Mouse (Mus musculus) heart, embryonic 11.5 days (tissue): Measurements from ENCODE around the gene Gm20518. TPM values are rescaled to one million over a fixed set of nuclear protein-coding genes. Genes with fewer than 3 reads are reported as not detected.

Experiments
- ATAC-seq: fragments of 200-750 bp; cut with Nextera tagmentation; replicated peaks from 2 replicates; pipeline ENCODE4 v1.8.0; 2017; ENCODE audit warnings: moderate library complexity; ENCODE audit not compliant: insufficient number of reproducible peaks, low FRiP score, low TSS enrichment
- H3K27ac ChIP-seq: fragments of 300-500 bp; sonication (generic); 2 replicates; pipeline ENCODE4 v1.5.1; 2014; ENCODE audit warnings: mild to moderate bottlenecking, low read depth, low read length
- H3K27me3 ChIP-seq: fragments of 300-500 bp; sonication (generic); 2 replicates; pipeline ENCODE4 v1.6.1; 2014; ENCODE audit warnings: mild to moderate bottlenecking, low read length, mixed read lengths; ENCODE audit not compliant: control insufficient read depth, insufficient read depth
- H3K36me3 ChIP-seq: fragments of 300-500 bp; sonication (generic); 2 replicates; pipeline ENCODE4 v1.6.1; 2014; ENCODE audit warnings: mild to moderate bottlenecking, low read length, moderate library complexity, mixed read lengths; ENCODE audit not compliant: control insufficient read depth, insufficient read depth
- H3K4me1 ChIP-seq: fragments of 300-500 bp; sonication (generic); 2 replicates; pipeline ENCODE4 v1.6.1; 2014; ENCODE audit warnings: low read length; ENCODE audit not compliant: control insufficient read depth, insufficient read depth
- H3K4me2 ChIP-seq: fragments of 300-500 bp; sonication (generic); 2 replicates; pipeline ENCODE4 v1.6.1; 2014; ENCODE audit warnings: mild to moderate bottlenecking, moderate library complexity
- H3K4me3 ChIP-seq: fragments of 300-500 bp; sonication (generic); 2 replicates; pipeline ENCODE4 v1.5.1; 2014; ENCODE audit warnings: low read depth, low read length
- H3K9ac ChIP-seq: fragments of 300-500 bp; sonication (generic); 2 replicates; pipeline ENCODE4 v1.6.1; 2014; ENCODE audit warnings: mild to moderate bottlenecking, low read depth, low read length, moderate library complexity
- H3K9me3 ChIP-seq: fragments of 300-500 bp; sonication (generic); replicated peaks from 2 replicates; pipeline ENCODE4 v1.6.1; 2016; ENCODE audit warnings: low read length; ENCODE audit not compliant: control insufficient read depth
- WGBS: fragments of 180-500 bp; shearing (Covaris S2); extraction: QIAGEN DNeasy Blood & Tissue Kit; methylation state at CpG from one replicate; pipeline ENCODE4 v1.1.7; 2014; ENCODE audit not compliant: insufficient replicate concordance; 5-methylcytosine and 5-hydroxymethylcytosine counted together
- polyA plus RNA-seq: library from polyadenylated mRNA; unstranded; fragments of >200 nt; fragmentation: Nextera tagmentation; extraction: Ambion mirVana; gene quantifications from 2 replicates; pipeline ENCODE4 v1.2.1, GENCODE M21; 2014

Gene Gm20518
- polyA plus RNA-seq, 1 experiment from 2014 or later, result 0.07 TPM

DNA sequence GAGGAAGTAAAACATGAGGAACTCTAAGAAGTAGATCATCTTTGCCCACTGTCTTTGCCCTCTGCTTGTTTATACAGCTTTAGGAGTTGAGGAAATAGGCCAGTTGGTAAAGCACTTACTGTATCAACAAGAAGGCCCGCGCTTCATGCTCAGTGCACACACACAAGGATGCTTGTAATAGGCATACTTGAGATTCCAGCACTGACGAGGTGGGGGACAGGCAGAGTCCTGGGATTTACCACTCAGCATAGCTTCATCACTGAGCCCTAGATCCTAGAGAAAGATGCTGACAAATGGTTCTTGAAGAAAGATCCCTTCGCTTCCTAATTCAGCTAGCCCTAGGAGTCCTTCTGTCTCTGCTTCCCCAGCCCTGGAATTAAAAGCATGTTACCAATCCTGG is 78.3 kb downstream of the Gm20518 start:
- Histone ChIP-seq H3K36me3 (no peaks in the 10 kb centered on the region), H3K4me3 (no peak overlapping the region), H3K27me3 (peaks cover 33% of the 10 kb centered on the region), H3K9me3 (no peaks in the 10 kb centered on the region), H3K9ac (peak overlapping the region; percentile 24; the same call in 1 of the 2 replicates), H3K27ac (no peak overlapping the region), H3K4me1 (peaks cover 20% of the 10 kb centered on the region), H3K4me2 (no peak overlapping the region)
- 33% methylated on average over 4 of the region's 4 CpGs for WGBS
- no peak for ATAC-seq

DNA sequence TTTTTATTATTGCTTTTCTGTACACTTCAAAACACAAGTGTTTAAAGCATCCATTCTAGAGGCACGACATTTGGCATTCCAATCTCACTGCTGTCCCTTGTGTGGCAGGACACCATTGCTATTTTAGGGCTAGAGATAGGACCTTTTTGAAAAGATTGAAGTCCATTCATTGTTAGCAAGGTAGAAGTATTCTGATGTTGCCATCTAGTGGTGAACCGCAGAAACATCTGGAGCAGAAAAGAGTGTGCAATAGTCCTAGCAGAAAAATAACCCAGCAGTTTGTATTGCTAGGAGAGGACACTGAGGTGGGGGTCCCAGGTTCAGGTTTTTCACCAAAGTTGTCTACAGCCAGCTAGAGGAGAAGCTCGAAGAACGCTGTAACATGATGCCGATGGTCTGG is 79.4 kb downstream of the Gm20518 start:
- Histone ChIP-seq H3K4me3 (no peak overlapping the region), H3K4me2 (no peak overlapping the region), H3K27ac (no peak overlapping the region), H3K4me1 (peaks cover 29% of the 10 kb centered on the region), H3K36me3 (no peaks in the 10 kb centered on the region), H3K9me3 (no peaks in the 10 kb centered on the region), H3K9ac (no peak overlapping the region), H3K27me3 (peaks cover 37% of the 10 kb centered on the region)
- no peak for ATAC-seq
- WGBS, result 3% methylated on average over 5 of the region's 5 CpGs

GRCm38 (mm10) chr16:17809711-17810110 is 81.8 kb downstream of the Gm20518 start:
- Histone ChIP-seq H3K27me3 (peaks cover 40% of the 10 kb centered on the region), H3K9ac (no peak overlapping the region), H3K4me1 (peaks cover 34% of the 10 kb centered on the region), H3K4me3 (no peak overlapping the region), H3K36me3 (no peaks in the 10 kb centered on the region), H3K4me2 (no peak overlapping the region), H3K27ac (peak overlapping the region; percentile 57; the same call in 1 of the 2 replicates), H3K9me3 (no peaks in the 10 kb centered on the region)
- WGBS, result 28% methylated on average over 7 of the region's 7 CpGs
- no peak for ATAC-seq

DNA sequence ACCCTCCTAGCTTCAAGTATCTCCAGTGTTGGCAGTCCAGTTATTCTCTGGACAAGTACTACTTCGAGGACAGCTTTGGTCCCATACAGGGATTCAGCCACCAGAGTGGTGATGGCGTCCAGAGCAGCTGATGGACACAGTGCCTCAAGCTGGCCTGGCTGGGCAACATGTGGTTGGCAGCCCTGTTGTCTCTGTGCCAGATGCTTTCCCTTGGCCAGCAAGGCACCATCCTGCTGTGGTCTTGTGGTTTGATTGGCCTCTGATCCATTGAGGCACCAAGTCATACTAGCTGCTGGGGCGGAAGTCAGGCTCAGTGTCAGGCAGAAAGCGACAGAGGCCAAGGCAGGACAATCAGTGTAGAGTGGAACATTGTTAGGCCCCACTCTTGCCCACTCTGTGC is 82.3 kb downstream of the Gm20518 start:
- Histone ChIP-seq H3K4me1 (peaks cover 40% of the 10 kb centered on the region), H3K9ac (no peak overlapping the region)
- WGBS, result 71% methylated on average over 4 of the region's 4 CpGs

DNA sequence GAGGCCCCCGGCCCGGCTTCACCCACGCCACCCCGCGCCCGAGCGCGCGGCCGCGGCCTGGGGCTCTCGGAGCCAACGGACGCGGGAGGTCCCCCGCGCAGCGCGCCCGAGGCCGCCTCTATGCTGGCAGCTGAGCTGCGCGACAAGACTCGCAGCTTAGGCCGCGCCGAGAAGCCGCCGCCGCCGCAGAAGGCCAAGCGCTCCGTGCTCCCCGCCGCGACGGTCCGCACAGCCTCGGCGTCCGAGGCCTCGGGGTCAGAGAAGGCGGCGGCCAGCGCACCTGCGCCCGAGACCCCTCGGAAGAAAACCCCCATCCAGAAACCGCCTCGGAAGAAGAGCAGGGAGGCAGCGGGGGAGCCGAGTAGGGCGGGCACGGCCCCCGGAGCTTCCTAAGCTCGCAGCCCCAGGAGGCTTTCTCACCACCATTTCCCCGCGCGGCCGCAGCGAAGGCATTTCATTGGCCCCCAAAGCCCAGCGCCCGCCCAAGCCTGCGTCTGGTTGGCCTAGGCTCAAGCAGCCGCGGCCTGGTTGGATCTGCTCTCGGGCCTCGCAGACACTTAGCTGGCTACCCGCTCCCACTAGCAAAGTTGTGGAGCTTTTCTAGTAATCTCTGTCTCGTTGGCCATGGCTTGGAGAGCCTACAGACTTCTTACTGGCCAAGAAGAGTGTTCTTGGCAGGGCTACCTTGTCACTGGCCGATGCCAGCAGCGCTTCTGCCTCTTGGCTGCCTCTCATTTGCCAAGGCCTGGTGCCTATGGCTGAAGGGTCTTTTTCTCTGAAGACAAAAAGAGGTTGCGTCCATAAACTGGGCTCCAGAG is 84.1 kb downstream of the Gm20518 start:
- Histone ChIP-seq H3K4me3 (peak overlapping the region; percentile 49), H3K9me3 (no peaks in the 10 kb centered on the region), H3K4me2 (peak overlapping the region; percentile 94), H3K9ac (peak overlapping the region; percentile 79), H3K27me3 (peaks cover 53% of the 10 kb centered on the region), H3K4me1 (peaks cover 52% of the 10 kb centered on the region), H3K27ac (peak overlapping the region; percentile 41; the same call in 1 of the 2 replicates), H3K36me3 (no peaks in the 10 kb centered on the region)
- peak; percentile 43; the same call in 1 of the 2 replicates for ATAC-seq
- WGBS, result 3% methylated on average over 61 of the region's 73 CpGs

More for the DNA sequence above, 82.3 kb downstream of the Gm20518 start:
- H3K9me3 ChIP-seq, result no peaks in the 10 kb centered on the region
- ATAC-seq, result no peak
- peaks cover 43% of the 10 kb centered on the region for H3K27me3 ChIP-seq
- no peaks in the 10 kb centered on the region for H3K36me3 ChIP-seq
- no peak overlapping the region for H3K4me2 ChIP-seq
- no peak overlapping the region for H3K27ac ChIP-seq
- H3K4me3 ChIP-seq, result no peak overlapping the region

- no peak for ATAC-seq
- Histone ChIP-seq H3K4me2 (peak overlapping the region; percentile 94), H3K27me3 (peaks cover 60% of the 10 kb centered on the region), H3K36me3 (no peaks in the 10 kb centered on the region), H3K4me1 (peaks cover 57% of the 10 kb centered on the region), H3K4me3 (peak overlapping the region; percentile 49), H3K27ac (no peak overlapping the region; the same call in 1 of the 2 replicates), H3K9ac (peak overlapping the region; percentile 79), H3K9me3 (no peaks in the 10 kb centered on the region)
- 7% methylated on average over 47 of the region's 50 CpGs for WGBS
Measured at GRCm38 (mm10) chr16:17806581-17807191, 84.8 kb downstream of the Gm20518 start.

- H3K4me2 ChIP-seq, result peak overlapping the region; percentile 70
Measured at GRCm38 (mm10) chr16:17804982-17805381, 86.5 kb downstream of the Gm20518 start.

DNA sequence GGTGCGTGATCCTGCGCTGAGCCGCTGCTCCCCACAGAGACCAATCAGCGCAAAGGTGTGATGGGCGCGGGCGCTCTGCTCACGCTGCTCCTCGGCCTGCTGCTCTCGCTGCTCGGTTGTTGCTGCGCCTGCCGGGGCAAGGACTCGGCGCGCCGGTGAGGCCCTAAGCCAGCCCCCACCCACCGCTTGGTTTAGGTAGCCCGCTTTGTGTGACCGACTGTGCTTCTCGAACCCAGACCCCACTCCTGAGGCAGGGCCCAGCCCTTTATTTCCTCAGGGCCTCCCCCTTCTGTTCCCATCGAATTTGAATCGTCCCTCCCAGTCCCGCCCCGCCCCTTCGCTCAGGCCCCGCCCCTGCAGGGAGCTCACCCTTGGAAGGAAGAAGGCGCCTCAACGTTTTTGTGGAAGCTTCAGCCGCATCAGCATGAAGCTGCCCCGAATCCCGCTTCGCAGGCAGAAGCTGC is 87.0 kb downstream of the Gm20518 start:
- peaks cover 54% of the 10 kb centered on the region for H3K4me1 ChIP-seq
- WGBS, result 4% methylated on average over 33 of the region's 33 CpGs
- no peak for ATAC-seq

More at GRCm38 (mm10) chr16:17804982-17805381, 86.5 kb downstream of the Gm20518 start:
- H3K36me3 ChIP-seq, result no peaks in the 10 kb centered on the region
- H3K9ac ChIP-seq, result peak overlapping the region; percentile 39; the same call in 1 of the 2 replicates
- H3K4me1 ChIP-seq, result peaks cover 58% of the 10 kb centered on the region
- 20% methylated on average over 7 of the region's 7 CpGs for WGBS
- peak overlapping the region; percentile 39; the same call in 1 of the 2 replicates for H3K4me3 ChIP-seq
- H3K27ac ChIP-seq, result no peak overlapping the region
- no peaks in the 10 kb centered on the region for H3K9me3 ChIP-seq
- H3K27me3 ChIP-seq, result peaks cover 64% of the 10 kb centered on the region
- ATAC-seq, result no peak

More for the DNA sequence above, 87.0 kb downstream of the Gm20518 start:
- Histone ChIP-seq H3K9me3 (no peaks in the 10 kb centered on the region), H3K4me3 (peak overlapping the region; percentile 39), H3K27ac (no peak overlapping the region), H3K9ac (peak overlapping the region; percentile 39; the same call in 1 of the 2 replicates), H3K27me3 (peaks cover 67% of the 10 kb centered on the region), H3K36me3 (no peaks in the 10 kb centered on the region), H3K4me2 (peak overlapping the region; percentile 70)
